Mouse (Mus musculus): ENCODE measurements around the gene Vmn2r70.

Gene Vmn2r70

GRCm38 (mm10) chr7:85569092-85569491 is at the start of gene Vmn2r70:
TSS of gene Vmn2r70 (minus strand) at chr7:85569192.
- DNase-seq (ENCODE audit: low spot score in 2 of 2), result no peak

GRCm38 (mm10) chr7:85562787-85563186 is 6.2 kb downstream of the Vmn2r70 start, which contains the start of gene Vmn2r71:
TSS of gene Vmn2r71 (plus strand) at chr7:85563087.
- no peak for DNase-seq (ENCODE audit: low spot score in 2 of 2)

GRCm38 (mm10) chr7:85543118-85543517 is 25.9 kb downstream of the Vmn2r70 start:
- no peak for DNase-seq (ENCODE audit: low spot score in 2 of 2)

- no peak for DNase-seq (ENCODE audit: low spot score in 2 of 2)
Observed at GRCm38 (mm10) chr7:85542108-85542507, 26.9 kb downstream of the Vmn2r70 start.

All from right cerebral cortex, postnatal 36 days (tissue).